8 mouse cellular contexts compared by ENCODE assay signal in the genomic region with DNA sequence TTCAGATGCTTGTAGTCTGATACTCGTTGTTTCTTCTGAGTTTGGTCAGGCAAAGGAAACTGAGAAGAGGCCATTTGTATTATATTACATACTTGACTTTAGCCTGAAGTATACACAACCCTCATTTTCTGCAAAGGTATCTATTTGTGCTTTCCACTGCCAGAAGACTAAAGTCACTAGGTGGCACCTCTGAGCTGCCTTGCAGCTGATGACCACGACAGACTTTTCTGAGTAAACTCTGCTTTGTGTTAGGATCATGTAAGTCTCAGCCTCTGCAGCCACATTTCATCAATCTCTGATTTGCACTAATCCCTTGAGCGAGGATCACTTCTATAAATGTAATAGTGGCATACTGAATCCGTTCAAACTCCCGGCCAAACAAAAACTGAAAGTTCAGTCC.
DNase-seq lines count a peak whose midpoint lies in the region; ATAC-seq and TF ChIP-seq lines count a peak whose summit lies in the region.

No protein-coding gene starts in this region.

- H3K27ac ChIP-seq in heart, embryonic 13.5 days (replicated peaks) = no peak overlapping the region
- no peak overlapping the region for H3K27ac ChIP-seq in heart, embryonic 12.5 days (ENCODE audit: poor library complexity, severe bottlenecking)
- no peak overlapping the region for H3K27ac ChIP-seq in ES-E14 (ENCODE audit: insufficient read depth, low read depth, low read length, poor library complexity, severe bottlenecking)
- no peak overlapping the region for H3K27ac ChIP-seq in cortical plate, adult 2 months (ENCODE audit: insufficient read depth, low read length)
- no peak overlapping the region for H3K27ac ChIP-seq in hindbrain, embryonic 13.5 days

- ATAC-seq in heart, embryonic 13.5 days (ENCODE audit: extremely low read depth, insufficient number of reproducible peaks, low FRiP score, low TSS enrichment) = no peak
- no peak for ATAC-seq in heart, embryonic 12.5 days (ENCODE audit: insufficient number of reproducible peaks, low FRiP score)
- ATAC-seq in hindbrain, embryonic 13.5 days (ENCODE audit: low FRiP score) = peak; percentile 61; the same call in 1 of the 2 replicates

- peaks cover 11% of the 10 kb centered on the region; the same call in 1 of the 2 replicates for H3K4me1 ChIP-seq in heart, embryonic 13.5 days
- H3K4me1 ChIP-seq in heart, embryonic 12.5 days (replicated peaks) = no peaks in the 10 kb centered on the region; the same call in 1 of the 2 replicates
- no peaks in the 10 kb centered on the region for H3K4me1 ChIP-seq in ES-E14 (ENCODE audit: control insufficient read depth in 2 of 2, insufficient read depth in 2 of 2, low read length in 2 of 2, poor library complexity in 1 of 2)
- H3K4me1 ChIP-seq in cortical plate, adult 2 months (ENCODE audit: control insufficient read depth, insufficient read depth, low read length) = peaks cover 2% of the 10 kb centered on the region
- no peaks in the 10 kb centered on the region for H3K4me1 ChIP-seq in hindbrain, embryonic 13.5 days (replicated peaks)

- TF ChIP-seq CTCF in cortical plate, adult 2 months (IDR thresholded peaks at IDR 0.05; ENCODE audit: extremely low read depth, insufficient read depth, low read length) = peak; percentile 80

- peak overlapping the region; percentile 32; the same call in 1 of the 2 replicates for H3K4me2 ChIP-seq in heart, embryonic 13.5 days
- no peak overlapping the region for H3K4me2 ChIP-seq in heart, embryonic 12.5 days
- no peak overlapping the region for H3K4me2 ChIP-seq in hindbrain, embryonic 13.5 days

- WGBS in heart, embryonic 13.5 days = 18% methylated on average over 5 of the region's 5 CpGs
- 25% methylated on average over 5 of the region's 5 CpGs for WGBS in heart, embryonic 12.5 days
- WGBS in hindbrain, embryonic 13.5 days = 37% methylated on average over 5 of the region's 5 CpGs

- in situ Hi-C loops in ES-E14 (cut with MboI; ENCODE audit: low sequenced_read_pairs in 2 of 2, unreplicated experiment in 2 of 2) = loop anchor here (5.0 to 25.0 kb wide), 3 partner anchors 125 to 292 kb away; no protein-coding TSS in a partner anchor

- no peak overlapping the region for H3K9ac ChIP-seq in heart, embryonic 13.5 days
- no peak overlapping the region for H3K9ac ChIP-seq in heart, embryonic 12.5 days
- H3K9ac ChIP-seq in ES-E14 (ENCODE audit: insufficient read depth, low read depth, low read length, poor library complexity, severe bottlenecking) = no peak overlapping the region
- H3K9ac ChIP-seq in hindbrain, embryonic 13.5 days = no peak overlapping the region

- no peak for TF ChIP-seq POLR2A in cortical plate, adult 2 months (IDR thresholded peaks at IDR 0.05; ENCODE audit: extremely low read depth, insufficient read depth, low read length)

- 0 out of 2 replicates have a peak, but pooled peaks cover 3% of the 10 kb centered on the region for H3K27me3 ChIP-seq in heart, embryonic 13.5 days (replicated peaks)
- H3K27me3 ChIP-seq in heart, embryonic 12.5 days (replicated peaks) = no peaks in the 10 kb centered on the region
- no peaks in the 10 kb centered on the region for H3K27me3 ChIP-seq in hindbrain, embryonic 13.5 days

- intact Hi-C loops in left cerebral cortex, postnatal 14 days (cut with DNase I) = loop anchor here (5.0 kb wide), 2 partner anchors 215 to 290 kb away; no protein-coding TSS in a partner anchor

- peak; percentile 24 for DNase-seq in ES-E14 (ENCODE audit: low read depth, low spot score)
- DNase-seq in left cerebral cortex, postnatal 14 days (ENCODE audit: low spot score in 2 of 2) = peak; percentile 46 to 58
- DNase-seq in right cerebral cortex, adult 2 months (ENCODE audit: low spot score in 2 of 2) = peak; percentile 60 to 65
- DNase-seq in B cell, adult 2 months = no peak

- no peaks in the 10 kb centered on the region for H3K9me3 ChIP-seq in heart, embryonic 13.5 days
- H3K9me3 ChIP-seq in heart, embryonic 12.5 days (replicated peaks) = no peaks in the 10 kb centered on the region
- H3K9me3 ChIP-seq in ES-E14 (ENCODE audit: control insufficient read depth, insufficient read depth, low read depth, low read length) = no peaks in the 10 kb centered on the region
- H3K9me3 ChIP-seq in hindbrain, embryonic 13.5 days = no peaks in the 10 kb centered on the region

- no peaks in the 10 kb centered on the region for H3K36me3 ChIP-seq in heart, embryonic 13.5 days
- H3K36me3 ChIP-seq in heart, embryonic 12.5 days = no peaks in the 10 kb centered on the region
- H3K36me3 ChIP-seq in ES-E14 (ENCODE audit: control insufficient read depth, insufficient read depth, low read length, poor library complexity, severe bottlenecking) = no peaks in the 10 kb centered on the region
- no peaks in the 10 kb centered on the region for H3K36me3 ChIP-seq in hindbrain, embryonic 13.5 days

- no peak overlapping the region for H3K4me3 ChIP-seq in heart, embryonic 13.5 days
- no peak overlapping the region for H3K4me3 ChIP-seq in heart, embryonic 12.5 days
- no peak overlapping the region for H3K4me3 ChIP-seq in ES-E14 (ENCODE audit: insufficient read depth in 1 of 2, low read depth in 1 of 2, low read length in 2 of 2, poor library complexity in 1 of 2, severe bottlenecking in 1 of 2)
- no peak overlapping the region for H3K4me3 ChIP-seq in cortical plate, adult 2 months (ENCODE audit: insufficient read depth, low read length)
- no peak overlapping the region for H3K4me3 ChIP-seq in hindbrain, embryonic 13.5 days

TF ChIP-seq in ES-E14, 5 proteins besides CTCF, POLR2A, EP300 and RAD21:
- TF ChIP-seq ZC3H11A (IDR thresholded peaks at IDR 0.05; ENCODE audit: borderline replicate concordance, low read depth, low read length) (peak; percentile 86), CHD2 (IDR thresholded peaks at IDR 0.05; ENCODE audit: low read depth, low read length) (no peak), ZNF384 (IDR thresholded peaks at IDR 0.05; ENCODE audit: low read depth, low read length) (no peak), MAFK (IDR thresholded peaks at IDR 0.05; ENCODE audit: insufficient read depth, low read depth, low read length) (no peak)
TF ChIP-seq in ES-E14: peak in this region for 1.

Comparison
In these comparisons a context has a peak if more than half of its experiments do, and no peak if none do; other contexts are left out.
1. DNase-seq: peak in ES-E14 (single experiment), left cerebral cortex, postnatal 14 days (2 of 2) and right cerebral cortex, adult 2 months (2 of 2); none in B cell, adult 2 months (0 of 2).